Mouse (Mus musculus) E14TG2a.4 (cell line): ENCODE measurements at regions not wholly inside any gene's neighbourhood (a gene's known extent, or its start where the extent isn't known, plus 50 kb on each side); places are given as distances from the start of the nearest gene placed in this dataset.

ENCODE experiments used
- CTCF ChIP-seq: conservative IDR thresholded peaks from 2 replicates; pipeline ENCODE4 v1.5.1; 2014; ENCODE audit warnings: low read length
- NANOG ChIP-seq: IDR thresholded peaks from 2 replicates; pipeline ENCODE4 v1.6.1; 2014; ENCODE audit warnings: borderline replicate concordance, low read length, mixed read lengths
- POU5F1 ChIP-seq: IDR thresholded peaks from 2 replicates; pipeline ENCODE4 v1.6.1; 2014; ENCODE audit warnings: low read length, borderline replicate concordance

GRCm38 (mm10) chr8:90490734-90491441 is 142.7 kb upstream of the Tox3 start:
- TF ChIP-seq CTCF (no peak), NANOG (no peak), POU5F1 (no peak)
